8 mouse cellular contexts compared by ENCODE assay signal in genomic region chr4:99572841-99573642, GRCm38 (mm10).
A peak's percentile ranks its signal among the peaks of the same experiment; 100 is the strongest.
DNase-seq lines count a peak whose midpoint lies in the region; ATAC-seq lines count a peak whose summit lies in the region.
"Had no signal": no experiment of that assay in that cellular context is flagged by ENCODE, and none has a peak within 500 bp of the region (broad histone marks: within the 10 kb centered on the region; RNA-seq: fewer than 3 reads in every experiment).

No protein-coding gene starts in this region.

- H3K4me2 ChIP-seq in hindbrain, embryonic 16.5 days (ENCODE audit: low read length), result peak overlapping the region; percentile 65
- H3K4me2 ChIP-seq in limb, embryonic 13.5 days (replicated peaks), result peak overlapping the region; percentile 76
- H3K4me2 ChIP-seq in neural tube, embryonic 14.5 days (ENCODE audit: low read depth, low read length), result peak overlapping the region; percentile 55

- H3K27ac ChIP-seq in hindbrain, embryonic 16.5 days (ENCODE audit: low read depth, low read length), result peak overlapping the region; percentile 57
- H3K27ac ChIP-seq in limb, embryonic 13.5 days, result no peak overlapping the region
- H3K27ac ChIP-seq in neural tube, embryonic 14.5 days (ENCODE audit: low read depth, low read length), result 0 out of 2 replicates have a peak overlapping the region, but pooled peaks have one; percentile 4

- peak overlapping the region; percentile 37 for H3K4me3 ChIP-seq in hindbrain, embryonic 16.5 days (ENCODE audit: low read length)
- peak overlapping the region; percentile 40 for H3K4me3 ChIP-seq in limb, embryonic 13.5 days
- peak overlapping the region; percentile 26 for H3K4me3 ChIP-seq in neural tube, embryonic 14.5 days (ENCODE audit: low read depth, low read length)
- H3K4me3 ChIP-seq: megakaryocyte, embryonic 14.5 days had no signal

- H3K36me3 ChIP-seq in hindbrain, embryonic 16.5 days (ENCODE audit: control insufficient read depth, insufficient read depth, low read length), result no peaks in the 10 kb centered on the region
- no peaks in the 10 kb centered on the region for H3K36me3 ChIP-seq in limb, embryonic 13.5 days
- H3K36me3 ChIP-seq in neural tube, embryonic 14.5 days (ENCODE audit: control insufficient read depth, insufficient read depth, low read length), result no peaks in the 10 kb centered on the region

- 3% methylated on average over 33 of the region's 33 CpGs for WGBS in hindbrain, embryonic 16.5 days
- WGBS in limb, embryonic 13.5 days, result 2% methylated on average over 33 of the region's 33 CpGs
- under 1% methylated on average over 33 of the region's 33 CpGs for WGBS in neural tube, embryonic 14.5 days

- H3K4me1 ChIP-seq in hindbrain, embryonic 16.5 days (ENCODE audit: control insufficient read depth, insufficient read depth, low read depth, low read length), result peaks cover 9% of the 10 kb centered on the region
- H3K4me1 ChIP-seq in limb, embryonic 13.5 days, result peaks cover 12% of the 10 kb centered on the region
- peaks cover 9% of the 10 kb centered on the region; the same call in 1 of the 2 replicates for H3K4me1 ChIP-seq in neural tube, embryonic 14.5 days (ENCODE audit: control insufficient read depth, insufficient read depth, low read length)
- H3K4me1 ChIP-seq: megakaryocyte, embryonic 14.5 days had no signal

- no peaks in the 10 kb centered on the region; the same call in 1 of the 2 replicates for H3K9me3 ChIP-seq in hindbrain, embryonic 16.5 days (ENCODE audit: control insufficient read depth, low read length)
- H3K9me3 ChIP-seq in limb, embryonic 13.5 days, result peaks cover 7% of the 10 kb centered on the region; the same call in 1 of the 2 replicates
- H3K9me3 ChIP-seq in neural tube, embryonic 14.5 days (ENCODE audit: control insufficient read depth, low read length), result no peaks in the 10 kb centered on the region

- peak; percentile 95 for ATAC-seq in hindbrain, embryonic 16.5 days
- ATAC-seq in limb, embryonic 13.5 days (ENCODE audit: low FRiP score, low read depth), result no peak
- ATAC-seq in neural tube, embryonic 14.5 days (ENCODE audit: low read depth), result peak; percentile 83
- no peak for ATAC-seq in megakaryocyte-erythroid progenitor cell, adult 5-6 weeks (replicated peaks; ENCODE audit: low FRiP score, low TSS enrichment, poor library complexity, severe bottlenecking)

- peaks cover 7% of the 10 kb centered on the region for H3K27me3 ChIP-seq in hindbrain, embryonic 16.5 days (replicated peaks; ENCODE audit: control insufficient read depth, insufficient read depth, low read length)
- H3K27me3 ChIP-seq in limb, embryonic 13.5 days, result peaks cover 32% of the 10 kb centered on the region
- H3K27me3 ChIP-seq in neural tube, embryonic 14.5 days (ENCODE audit: control insufficient read depth, insufficient read depth, low read length), result peaks cover 10% of the 10 kb centered on the region; the same call in 1 of the 2 replicates

- peak overlapping the region; percentile 59 for H3K9ac ChIP-seq in hindbrain, embryonic 16.5 days (ENCODE audit: low read depth, low read length)
- H3K9ac ChIP-seq in limb, embryonic 13.5 days, result peak overlapping the region; percentile 46; the same call in 1 of the 2 replicates
- H3K9ac ChIP-seq in neural tube, embryonic 14.5 days (replicated peaks; ENCODE audit: low read depth, low read length), result peak overlapping the region; percentile 44; the same call in 1 of the 2 replicates

- peak; percentile 49 for DNase-seq in adrenal gland, postnatal 10 days
- peak; percentile 48 for DNase-seq in cerebellum, adult 9-10 months
- peak; percentile 5 to 16 for DNase-seq in frontal cortex, postnatal 10 days (ENCODE audit: low spot score in 2 of 2)

Comparison
In these comparisons a context has a peak if more than half of its experiments do, and no peak if none do; other contexts are left out.
1. ATAC-seq: peak in hindbrain, embryonic 16.5 days (single experiment) and neural tube, embryonic 14.5 days (single experiment); none in limb, embryonic 13.5 days (single experiment) and megakaryocyte-erythroid progenitor cell, adult 5-6 weeks (single experiment).
2. Peak in every context shown above with its lines, with median percentiles within 50 percentile points of each other: DNase-seq, H3K4me2 ChIP-seq, H3K4me3 ChIP-seq and H3K9ac ChIP-seq.